Mouse (Mus musculus): ENCODE results near the gene Gm12800.
"Not testable (repeated sequence)": the region's sequence is repeated elsewhere in the genome, so short reads cannot be mapped to it uniquely, and the experiment has no call there.

- TF ChIP-seq POLR2A (IDR thresholded peaks at IDR 0.05; ENCODE audit: borderline replicate concordance, extremely low read depth, low read depth, low read length); CTCF (IDR thresholded peaks at IDR 0.05; ENCODE audit: insufficient read depth, low read length): not testable (repeated sequence)
Observed at GRCm38 (mm10) chr4:101940107-101940506, 31.2 kb downstream of the Gm12800 start, which contains the start of gene Gm12794.
